Mouse (Mus musculus): ENCODE results near the gene Ptprt. TPM values are rescaled to one million over a fixed set of nuclear protein-coding genes. Genes with fewer than 3 reads are reported as not detected.

The Ptprt gene
- polyA plus RNA-seq, 1 experiment from 2014 or later = 0.45 TPM

DNA sequence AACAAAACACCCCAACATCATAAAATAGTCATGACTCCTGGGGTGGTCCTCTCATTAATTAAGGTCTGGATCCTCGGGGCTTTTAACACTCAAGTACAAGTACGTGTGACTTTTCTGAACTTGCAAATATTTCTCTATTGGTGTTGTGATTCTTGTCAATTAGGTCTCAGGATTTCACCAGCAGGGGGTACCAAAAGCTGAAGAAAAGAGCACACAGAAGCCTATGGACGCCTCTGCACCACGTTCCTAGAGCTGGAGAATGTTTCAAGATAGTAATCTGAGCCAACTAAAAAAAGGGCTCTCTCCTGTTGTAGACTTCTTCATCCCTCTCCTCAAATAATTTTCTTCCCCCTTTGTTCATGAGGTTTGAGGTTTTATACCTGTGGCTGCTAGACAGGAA is 1000.1 kb downstream of the Ptprt start:
- H3K27me3 ChIP-seq (ENCODE audit: control insufficient read depth, insufficient read depth, low read length) = 0 out of 2 replicates have a peak, but pooled peaks cover 3% of the 10 kb centered on the region
- WGBS = 11% methylated on average over 4 of the region's 4 CpGs

DNA sequence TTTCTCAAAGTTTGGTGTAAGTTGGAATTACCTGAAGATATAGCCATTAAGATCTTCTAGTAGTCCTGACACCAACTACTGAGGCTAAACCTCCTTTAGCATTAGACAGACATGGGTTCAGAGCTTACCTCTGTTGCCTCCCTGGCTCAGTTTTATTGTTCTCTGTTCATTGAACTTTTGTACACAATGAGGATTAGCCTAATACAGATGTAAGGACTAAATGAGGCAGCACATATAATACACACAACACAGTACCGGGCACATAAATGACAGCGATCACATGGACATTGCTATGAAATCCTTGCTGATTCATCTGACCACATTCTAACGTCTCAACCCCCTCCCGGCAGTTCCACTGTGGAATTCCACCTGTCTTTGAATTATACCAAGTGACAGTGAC is 1003.9 kb downstream of the Ptprt start:
- 0 out of 2 replicates have a peak, but pooled peaks cover 3% of the 10 kb centered on the region for H3K27me3 ChIP-seq (ENCODE audit: control insufficient read depth, insufficient read depth, low read length)
- no peak overlapping the region for H3K9ac ChIP-seq (ENCODE audit: low read length)
- H3K4me2 ChIP-seq (ENCODE audit: low read depth, low read length) = no peak overlapping the region
- no peaks in the 10 kb centered on the region for H3K9me3 ChIP-seq (replicated peaks; ENCODE audit: control insufficient read depth, low read length)
- no peaks in the 10 kb centered on the region for H3K36me3 ChIP-seq (ENCODE audit: control insufficient read depth, insufficient read depth)
- H3K4me1 ChIP-seq (ENCODE audit: control insufficient read depth, insufficient read depth, low read length) = no peaks in the 10 kb centered on the region
- WGBS = 82% methylated on average over 4 of the region's 4 CpGs
- no peak overlapping the region for H3K27ac ChIP-seq (ENCODE audit: low read length)
- no peak overlapping the region for H3K4me3 ChIP-seq (ENCODE audit: low read length)
- no peak for ATAC-seq (replicated peaks; ENCODE audit: extremely low read depth, insufficient read depth, low FRiP score)

More for the DNA sequence above, 1000.1 kb downstream of the Ptprt start:
- no peak overlapping the region for H3K4me3 ChIP-seq (ENCODE audit: low read length)
- H3K4me2 ChIP-seq (ENCODE audit: low read depth, low read length) = no peak overlapping the region
- no peak overlapping the region for H3K9ac ChIP-seq (ENCODE audit: low read length)
- H3K36me3 ChIP-seq (ENCODE audit: control insufficient read depth, insufficient read depth) = no peaks in the 10 kb centered on the region
- no peaks in the 10 kb centered on the region for H3K4me1 ChIP-seq (ENCODE audit: control insufficient read depth, insufficient read depth, low read length)
- H3K9me3 ChIP-seq (replicated peaks; ENCODE audit: control insufficient read depth, low read length) = no peaks in the 10 kb centered on the region
- no peak for ATAC-seq (replicated peaks; ENCODE audit: extremely low read depth, insufficient read depth, low FRiP score)
- H3K27ac ChIP-seq (ENCODE audit: low read length) = no peak overlapping the region

DNA sequence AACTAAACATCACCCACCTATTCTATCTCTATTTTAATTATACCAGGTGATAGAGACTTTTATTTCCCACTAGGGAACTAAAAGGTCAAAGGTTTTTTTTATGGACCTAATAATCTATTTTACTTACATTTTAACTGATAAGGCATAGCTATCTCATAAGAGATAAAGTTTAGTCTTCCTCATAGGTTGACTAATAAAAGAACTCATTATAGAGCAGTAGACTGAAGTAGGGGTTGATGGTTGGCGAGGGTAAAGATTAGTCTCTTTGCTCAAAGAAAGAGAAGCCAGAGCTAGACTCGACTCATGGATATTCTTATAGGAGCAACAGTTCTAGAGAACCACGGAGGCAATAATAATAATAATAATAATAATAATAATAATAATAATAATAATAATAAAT is 1004.3 kb downstream of the Ptprt start:
- Histone ChIP-seq H3K4me3 (ENCODE audit: low read length) (no peak overlapping the region), H3K27ac (ENCODE audit: low read length) (no peak overlapping the region), H3K36me3 (ENCODE audit: control insufficient read depth, insufficient read depth) (no peaks in the 10 kb centered on the region), H3K27me3 (ENCODE audit: control insufficient read depth, insufficient read depth, low read length) (0 out of 2 replicates have a peak, but pooled peaks cover 3% of the 10 kb centered on the region), H3K9me3 (replicated peaks; ENCODE audit: control insufficient read depth, low read length) (no peaks in the 10 kb centered on the region), H3K4me1 (ENCODE audit: control insufficient read depth, insufficient read depth, low read length) (no peaks in the 10 kb centered on the region), H3K9ac (ENCODE audit: low read length) (no peak overlapping the region), H3K4me2 (ENCODE audit: low read depth, low read length) (no peak overlapping the region)
- WGBS = 80% methylated on average over 3 of the region's 3 CpGs
- ATAC-seq (replicated peaks; ENCODE audit: extremely low read depth, insufficient read depth, low FRiP score) = no peak

- Histone ChIP-seq H3K4me3 (ENCODE audit: low read length) (no peak overlapping the region), H3K4me1 (ENCODE audit: control insufficient read depth, insufficient read depth, low read length) (no peaks in the 10 kb centered on the region), H3K4me2 (ENCODE audit: low read depth, low read length) (no peak overlapping the region), H3K36me3 (ENCODE audit: control insufficient read depth, insufficient read depth) (no peaks in the 10 kb centered on the region), H3K27ac (ENCODE audit: low read length) (no peak overlapping the region), H3K9ac (ENCODE audit: low read length) (no peak overlapping the region), H3K27me3 (ENCODE audit: control insufficient read depth, insufficient read depth, low read length) (no peaks in the 10 kb centered on the region), H3K9me3 (replicated peaks; ENCODE audit: control insufficient read depth, low read length) (no peaks in the 10 kb centered on the region)
- ATAC-seq (replicated peaks; ENCODE audit: extremely low read depth, insufficient read depth, low FRiP score) = no peak
- WGBS = 78% methylated on average over 2 of the region's 2 CpGs
These were observed 1020.1 kb downstream of the Ptprt start for GRCm38 (mm10) chr2:161640805-161641204.

- no peaks in the 10 kb centered on the region for H3K27me3 ChIP-seq (ENCODE audit: control insufficient read depth, insufficient read depth, low read length)
- H3K4me3 ChIP-seq (ENCODE audit: low read length) = no peak overlapping the region
- ATAC-seq (replicated peaks; ENCODE audit: extremely low read depth, insufficient read depth, low FRiP score) = no peak
- no peaks in the 10 kb centered on the region for H3K4me1 ChIP-seq (ENCODE audit: control insufficient read depth, insufficient read depth, low read length)
- 70% methylated on average over 2 of the region's 2 CpGs for WGBS
- no peak overlapping the region for H3K27ac ChIP-seq (ENCODE audit: low read length)
- H3K36me3 ChIP-seq (ENCODE audit: control insufficient read depth, insufficient read depth) = no peaks in the 10 kb centered on the region
- no peak overlapping the region for H3K4me2 ChIP-seq (ENCODE audit: low read depth, low read length)
- H3K9ac ChIP-seq (ENCODE audit: low read length) = no peak overlapping the region
- no peaks in the 10 kb centered on the region for H3K9me3 ChIP-seq (replicated peaks; ENCODE audit: control insufficient read depth, low read length)
These were observed 1026.9 kb downstream of the Ptprt start for GRCm38 (mm10) chr2:161634084-161634483.

DNA sequence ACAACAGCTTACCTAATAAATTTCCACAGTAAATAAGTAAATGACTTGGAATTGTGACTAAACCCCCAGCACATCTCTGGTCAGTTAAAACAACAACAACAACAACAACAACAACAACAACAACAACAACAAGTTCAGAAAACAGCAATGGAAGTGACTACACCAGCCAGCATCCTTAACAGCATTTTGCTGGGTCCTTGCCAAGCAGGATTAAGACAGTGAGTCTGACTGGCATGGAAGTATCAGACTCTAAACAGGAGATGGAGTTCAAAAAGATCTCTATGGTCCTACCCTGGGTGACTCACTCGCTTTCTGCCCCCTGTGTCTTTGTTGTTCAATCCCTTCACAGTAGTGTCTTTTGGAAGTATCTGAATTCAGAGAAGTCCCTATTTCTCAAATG is 1035.1 kb downstream of the Ptprt start:
- H3K4me2 ChIP-seq (ENCODE audit: low read depth, low read length) = no peak overlapping the region
- H3K9ac ChIP-seq (ENCODE audit: low read length) = no peak overlapping the region
- no peaks in the 10 kb centered on the region for H3K9me3 ChIP-seq (replicated peaks; ENCODE audit: control insufficient read depth, low read length)
- H3K4me1 ChIP-seq (ENCODE audit: control insufficient read depth, insufficient read depth, low read length) = no peaks in the 10 kb centered on the region
- no peak overlapping the region for H3K4me3 ChIP-seq (ENCODE audit: low read length)
- no peaks in the 10 kb centered on the region for H3K27me3 ChIP-seq (ENCODE audit: control insufficient read depth, insufficient read depth, low read length)
- H3K27ac ChIP-seq (ENCODE audit: low read length) = no peak overlapping the region
- no peak for ATAC-seq (replicated peaks; ENCODE audit: extremely low read depth, insufficient read depth, low FRiP score)
- 63% methylated on average over 1 of the region's 1 CpGs for WGBS
- H3K36me3 ChIP-seq (ENCODE audit: control insufficient read depth, insufficient read depth) = no peaks in the 10 kb centered on the region

GRCm38 (mm10) chr2:161608401-161608800 is 1052.5 kb downstream of the Ptprt start:
- no peak for ATAC-seq (replicated peaks; ENCODE audit: extremely low read depth, insufficient read depth, low FRiP score)
- Histone ChIP-seq H3K27ac (ENCODE audit: low read length) (no peak overlapping the region), H3K9ac (ENCODE audit: low read length) (no peak overlapping the region), H3K27me3 (ENCODE audit: control insufficient read depth, insufficient read depth, low read length) (no peaks in the 10 kb centered on the region), H3K36me3 (ENCODE audit: control insufficient read depth, insufficient read depth) (no peaks in the 10 kb centered on the region), H3K9me3 (replicated peaks; ENCODE audit: control insufficient read depth, low read length) (no peaks in the 10 kb centered on the region), H3K4me1 (ENCODE audit: control insufficient read depth, insufficient read depth, low read length) (0 out of 2 replicates have a peak, but pooled peaks cover 2% of the 10 kb centered on the region), H3K4me2 (ENCODE audit: low read depth, low read length) (no peak overlapping the region), H3K4me3 (ENCODE audit: low read length) (no peak overlapping the region)
- 78% methylated on average over 4 of the region's 4 CpGs for WGBS

- 68% methylated on average over 4 of the region's 4 CpGs for WGBS
- no peaks in the 10 kb centered on the region for H3K36me3 ChIP-seq (ENCODE audit: control insufficient read depth, insufficient read depth)
- ATAC-seq (replicated peaks; ENCODE audit: extremely low read depth, insufficient read depth, low FRiP score) = no peak
- H3K4me2 ChIP-seq (ENCODE audit: low read depth, low read length) = no peak overlapping the region
- 0 out of 2 replicates have a peak, but pooled peaks cover 2% of the 10 kb centered on the region for H3K4me1 ChIP-seq (ENCODE audit: control insufficient read depth, insufficient read depth, low read length)
- H3K9ac ChIP-seq (ENCODE audit: low read length) = no peak overlapping the region
- no peaks in the 10 kb centered on the region for H3K9me3 ChIP-seq (replicated peaks; ENCODE audit: control insufficient read depth, low read length)
- H3K4me3 ChIP-seq (ENCODE audit: low read length) = no peak overlapping the region
- H3K27ac ChIP-seq (ENCODE audit: low read length) = no peak overlapping the region
- H3K27me3 ChIP-seq (ENCODE audit: control insufficient read depth, insufficient read depth, low read length) = no peaks in the 10 kb centered on the region
These were observed 1053.6 kb downstream of the Ptprt start for GRCm38 (mm10) chr2:161607372-161607771.

DNA sequence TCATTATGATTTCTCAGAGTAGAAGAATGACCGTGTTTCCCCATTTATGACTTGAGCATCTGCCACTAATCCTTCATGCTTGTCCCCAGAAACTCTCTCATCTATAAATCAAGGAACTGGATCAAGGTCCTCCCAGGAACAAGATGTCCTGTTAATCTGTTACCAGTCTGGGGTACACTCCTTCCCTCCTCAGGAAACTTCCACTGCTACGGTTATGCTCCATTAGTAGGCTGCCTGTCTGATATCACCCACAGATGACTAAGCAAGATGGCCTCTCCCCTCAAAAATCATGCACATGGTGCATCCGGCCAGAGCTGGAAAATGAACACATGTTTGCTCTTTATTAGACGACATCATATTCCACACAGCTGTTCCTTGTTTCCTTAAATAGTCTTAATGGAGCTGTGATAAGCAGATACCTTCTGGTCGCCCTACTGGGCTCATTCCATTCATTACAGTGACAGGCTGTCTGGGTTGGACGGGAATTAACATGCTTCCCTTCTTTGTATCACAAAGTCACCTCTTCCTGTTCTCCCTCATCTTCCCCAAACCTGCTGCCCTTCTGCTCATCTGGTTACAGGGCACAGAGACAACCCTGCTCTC is 1060.6 kb downstream of the Ptprt start:
- no peaks in the 10 kb centered on the region for H3K36me3 ChIP-seq (ENCODE audit: control insufficient read depth, insufficient read depth)
- H3K27me3 ChIP-seq (ENCODE audit: control insufficient read depth, insufficient read depth, low read length) = no peaks in the 10 kb centered on the region
- H3K4me3 ChIP-seq (ENCODE audit: low read length) = no peak overlapping the region
- no peak overlapping the region for H3K9ac ChIP-seq (ENCODE audit: low read length)
- 30% methylated on average over 6 of the region's 6 CpGs for WGBS
- no peaks in the 10 kb centered on the region for H3K9me3 ChIP-seq (replicated peaks; ENCODE audit: control insufficient read depth, low read length)
- ATAC-seq (replicated peaks; ENCODE audit: extremely low read depth, insufficient read depth, low FRiP score) = no peak
- H3K4me2 ChIP-seq (ENCODE audit: low read depth, low read length) = no peak overlapping the region
- no peaks in the 10 kb centered on the region for H3K4me1 ChIP-seq (ENCODE audit: control insufficient read depth, insufficient read depth, low read length)
- H3K27ac ChIP-seq (ENCODE audit: low read length) = no peak overlapping the region

Data from heart, embryonic 16.5 days (tissue).